Mouse (Mus musculus): Measurements from ENCODE around the gene Smyd2. TPM values are rescaled to one million over a fixed set of nuclear protein-coding genes. Genes with fewer than 3 reads are reported as not detected.

The Smyd2 gene
- polyA plus RNA-seq, 1 experiment from 2014 or later, result 187 TPM

DNA sequence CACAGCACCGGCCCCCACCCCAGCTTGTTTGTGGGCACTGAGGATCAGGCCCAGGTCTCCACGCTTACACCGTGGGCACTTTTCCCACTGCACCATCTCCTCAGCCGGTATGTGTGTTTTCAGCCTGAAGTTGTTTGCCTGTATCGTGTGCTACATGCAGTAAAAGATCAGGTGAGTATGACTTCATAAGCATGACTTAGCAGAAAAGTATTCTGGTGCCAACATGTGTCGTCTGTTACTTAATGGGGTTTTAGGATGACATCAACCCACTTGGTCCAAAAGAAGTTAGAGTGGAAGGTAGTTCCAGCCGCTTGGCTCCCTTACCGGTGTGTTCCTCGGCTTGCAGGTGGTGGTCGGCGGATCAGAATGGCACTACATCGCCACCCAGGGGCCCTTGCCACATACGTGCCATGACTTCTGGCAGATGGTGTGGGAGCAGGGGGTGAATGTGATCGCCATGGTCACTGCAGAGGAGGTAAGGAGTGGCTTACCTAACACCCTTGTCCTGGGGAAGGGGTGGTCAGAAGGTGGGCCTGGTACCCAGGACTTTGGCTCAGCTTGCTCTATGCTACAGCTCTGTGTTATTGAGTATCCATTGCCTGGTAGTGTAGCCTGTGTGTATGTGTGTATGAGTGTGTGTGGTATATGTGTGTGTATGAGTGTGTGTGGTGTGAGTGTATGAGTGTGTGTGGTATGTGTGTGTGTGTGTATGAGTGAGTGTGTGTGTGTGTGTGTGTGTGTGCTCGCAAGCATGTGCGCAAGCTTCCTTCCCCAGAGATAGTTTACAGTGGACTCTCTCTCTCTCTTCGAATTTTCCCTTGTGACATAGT lies 61.8 kb downstream of the Smyd2 start:
- Histone ChIP-seq H3K9ac (no peak overlapping the region), H3K27me3 (replicated peaks) (no peaks in the 10 kb centered on the region), H3K4me3 (no peak overlapping the region), H3K4me1 (peaks cover 34% of the 10 kb centered on the region), H3K27ac (replicated peaks) (peak overlapping the region; percentile 79), H3K4me2 (no peak overlapping the region), H3K9me3 (no peaks in the 10 kb centered on the region), H3K36me3 (peaks cover 82% of the 10 kb centered on the region)
- peak; percentile 9; the same call in 1 of the 2 replicates for ATAC-seq (ENCODE audit: extremely low read depth, insufficient number of reproducible peaks, low FRiP score, low TSS enrichment)
- 71% methylated on average over 17 of the region's 17 CpGs for WGBS

DNA sequence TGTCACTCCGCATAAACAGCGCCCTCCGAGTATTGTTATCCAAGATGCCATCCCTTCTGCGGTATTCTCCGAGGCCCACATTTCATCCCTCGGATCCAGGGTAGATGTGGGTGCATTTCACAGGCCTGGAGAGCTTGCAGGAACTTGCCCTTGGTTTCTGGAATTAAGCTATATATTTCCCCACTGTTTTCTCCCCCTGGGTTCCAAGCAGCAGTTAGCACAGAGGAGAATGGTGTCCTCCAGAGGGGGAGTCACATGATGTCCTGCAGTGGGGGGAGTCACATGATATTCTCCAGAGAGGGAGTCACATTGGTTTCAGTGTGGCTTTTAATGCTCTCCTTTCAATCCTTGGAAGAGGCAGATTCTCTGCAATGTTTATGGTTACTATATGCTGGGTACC lies 63.8 kb downstream of the Smyd2 start:
- H3K9ac ChIP-seq, result no peak overlapping the region
- no peak overlapping the region for H3K4me2 ChIP-seq
- peak overlapping the region; percentile 29; the same call in 1 of the 2 replicates for H3K27ac ChIP-seq (replicated peaks)
- H3K9me3 ChIP-seq, result no peaks in the 10 kb centered on the region
- H3K27me3 ChIP-seq (replicated peaks), result no peaks in the 10 kb centered on the region
- H3K4me3 ChIP-seq, result no peak overlapping the region
- peaks cover 32% of the 10 kb centered on the region for H3K4me1 ChIP-seq
- peaks cover 81% of the 10 kb centered on the region for H3K36me3 ChIP-seq
- WGBS, result 81% methylated on average over 6 of the region's 6 CpGs
- no peak for ATAC-seq (ENCODE audit: extremely low read depth, insufficient number of reproducible peaks, low FRiP score, low TSS enrichment)

DNA sequence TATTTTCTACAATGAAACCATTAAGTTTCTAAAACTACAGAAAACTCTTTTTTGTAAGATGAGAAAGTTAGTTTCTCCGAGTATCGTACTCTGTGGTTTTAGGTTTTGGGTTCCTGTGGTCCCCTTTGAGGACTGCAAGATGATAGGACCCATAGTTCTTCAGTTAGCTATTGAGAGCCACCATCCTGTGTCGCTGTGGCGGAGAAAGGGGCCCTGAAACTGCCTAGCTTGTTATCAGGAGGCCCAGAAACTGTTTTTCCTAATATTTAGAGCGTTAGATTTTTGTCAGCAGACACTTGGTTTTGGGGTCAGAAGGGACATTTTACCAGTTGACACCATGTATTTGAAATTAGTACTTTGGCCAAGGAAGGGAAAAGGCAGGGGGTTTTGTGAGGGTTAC lies 66.4 kb downstream of the Smyd2 start:
- 84% methylated on average over 5 of the region's 5 CpGs for WGBS
- no peak overlapping the region for H3K27ac ChIP-seq (replicated peaks)

DNA sequence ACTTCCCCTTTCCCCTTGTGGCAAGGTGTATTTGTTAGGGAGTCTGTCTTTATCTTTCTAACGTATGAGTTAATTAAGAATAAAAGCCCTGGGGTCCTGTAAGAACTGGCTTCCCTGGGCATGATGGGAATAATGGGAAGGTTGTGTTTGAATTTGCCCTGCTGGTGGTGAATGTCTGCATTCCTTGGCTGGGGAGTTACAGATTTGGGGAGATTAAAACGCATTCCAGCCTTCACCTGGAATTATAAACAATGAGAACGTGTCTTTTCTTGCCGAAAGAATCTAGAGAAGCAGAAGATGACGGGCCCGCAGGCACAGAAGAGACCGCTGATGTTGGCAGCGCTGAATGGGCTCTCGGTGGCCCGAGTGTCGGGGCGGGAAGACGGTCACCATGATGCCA lies 67.5 kb downstream of the Smyd2 start:
- Histone ChIP-seq H3K4me1 (peaks cover 8% of the 10 kb centered on the region), H3K9ac (no peak overlapping the region), H3K4me3 (no peak overlapping the region), H3K36me3 (peaks cover 92% of the 10 kb centered on the region), H3K27ac (replicated peaks) (no peak overlapping the region), H3K4me2 (no peak overlapping the region), H3K27me3 (replicated peaks) (no peaks in the 10 kb centered on the region), H3K9me3 (no peaks in the 10 kb centered on the region)
- 78% methylated on average over 13 of the region's 13 CpGs for WGBS
- ATAC-seq (ENCODE audit: extremely low read depth, insufficient number of reproducible peaks, low FRiP score, low TSS enrichment), result no peak

More for the DNA sequence above, 66.4 kb downstream of the Smyd2 start:
- peaks cover 89% of the 10 kb centered on the region for H3K36me3 ChIP-seq
- H3K9me3 ChIP-seq, result no peaks in the 10 kb centered on the region
- H3K4me1 ChIP-seq, result peaks cover 15% of the 10 kb centered on the region
- no peak overlapping the region for H3K4me3 ChIP-seq
- H3K4me2 ChIP-seq, result no peak overlapping the region
- no peak for ATAC-seq (ENCODE audit: extremely low read depth, insufficient number of reproducible peaks, low FRiP score, low TSS enrichment)
- H3K27me3 ChIP-seq (replicated peaks), result no peaks in the 10 kb centered on the region
- no peak overlapping the region for H3K9ac ChIP-seq

DNA sequence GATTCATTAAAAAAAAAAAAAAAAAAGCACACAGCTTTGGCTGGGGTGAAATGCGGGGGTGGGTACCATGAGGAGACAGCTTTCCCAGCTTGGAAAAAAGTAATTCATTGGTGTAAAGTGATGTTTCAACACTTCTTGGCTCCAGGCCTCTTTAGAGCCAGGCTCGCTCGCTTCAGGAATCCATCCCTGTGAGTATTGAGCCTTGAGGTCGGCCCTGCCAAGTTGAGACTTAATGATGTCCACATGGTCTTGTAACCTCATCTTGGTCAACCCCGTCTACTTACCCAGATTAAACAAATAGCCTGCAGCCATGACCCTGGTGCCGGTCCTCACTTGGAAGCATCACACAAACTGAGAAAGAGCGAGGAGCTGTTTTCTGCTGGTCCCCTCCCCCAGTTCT lies 69.7 kb downstream of the Smyd2 start:
- Histone ChIP-seq H3K27me3 (replicated peaks) (no peaks in the 10 kb centered on the region), H3K4me2 (no peak overlapping the region), H3K4me3 (no peak overlapping the region), H3K9ac (no peak overlapping the region), H3K36me3 (peaks cover 97% of the 10 kb centered on the region), H3K27ac (replicated peaks) (peak overlapping the region; percentile 48; the same call in 1 of the 2 replicates), H3K9me3 (no peaks in the 10 kb centered on the region), H3K4me1 (peaks cover 11% of the 10 kb centered on the region)
- 76% methylated on average over 7 of the region's 7 CpGs for WGBS
- ATAC-seq (ENCODE audit: extremely low read depth, insufficient number of reproducible peaks, low FRiP score, low TSS enrichment), result no peak

DNA sequence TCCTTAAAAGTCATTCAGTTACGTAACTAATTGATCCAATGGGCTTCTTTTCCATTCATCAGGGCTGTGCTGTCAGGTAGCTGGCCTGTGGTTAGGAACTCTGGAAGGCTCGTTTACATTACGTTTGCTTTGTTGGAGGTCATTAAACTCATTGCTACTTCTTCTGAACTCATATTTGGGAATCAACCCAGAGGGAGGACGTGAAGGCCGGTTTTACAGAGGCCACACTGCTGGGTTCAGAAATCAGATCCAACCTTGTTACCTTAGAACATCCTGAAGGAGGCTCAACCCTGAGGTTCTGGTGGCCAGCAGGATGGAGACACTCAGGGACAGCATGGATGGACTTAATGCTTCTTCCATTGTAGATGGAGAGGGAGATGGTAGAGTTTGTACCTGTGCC lies 70.1 kb downstream of the Smyd2 start:
- no peak for ATAC-seq (ENCODE audit: extremely low read depth, insufficient number of reproducible peaks, low FRiP score, low TSS enrichment)
- no peaks in the 10 kb centered on the region for H3K27me3 ChIP-seq (replicated peaks)
- H3K4me1 ChIP-seq, result peaks cover 11% of the 10 kb centered on the region
- H3K4me3 ChIP-seq, result no peak overlapping the region
- 79% methylated on average over 5 of the region's 5 CpGs for WGBS
- no peak overlapping the region for H3K9ac ChIP-seq
- H3K27ac ChIP-seq (replicated peaks), result no peak overlapping the region
- H3K9me3 ChIP-seq, result no peaks in the 10 kb centered on the region
- no peak overlapping the region for H3K4me2 ChIP-seq
- peaks cover 97% of the 10 kb centered on the region for H3K36me3 ChIP-seq

DNA sequence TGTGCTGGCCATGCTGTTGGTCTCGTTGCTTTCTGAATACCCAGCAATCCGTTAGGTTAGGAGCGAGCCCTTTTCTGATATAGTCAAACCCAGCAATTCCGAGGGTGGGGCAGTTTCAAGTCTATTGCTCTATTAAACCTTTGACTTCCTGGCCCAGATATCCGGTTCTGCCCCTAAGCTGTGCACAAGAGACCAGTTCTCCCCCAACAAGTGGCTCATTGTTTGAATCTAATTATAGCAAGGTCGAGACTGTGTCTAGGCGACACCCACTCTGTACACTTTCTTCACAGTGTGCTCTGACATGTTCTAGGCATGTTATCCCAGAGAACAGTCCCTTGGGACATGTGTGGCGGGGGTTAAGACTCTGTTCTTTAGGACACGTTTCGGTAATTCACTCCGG lies 72.6 kb downstream of the Smyd2 start:
- no peak overlapping the region for H3K4me3 ChIP-seq
- no peaks in the 10 kb centered on the region for H3K9me3 ChIP-seq
- H3K9ac ChIP-seq, result 0 out of 2 replicates have a peak overlapping the region, but pooled peaks have one; percentile 1
- no peaks in the 10 kb centered on the region for H3K27me3 ChIP-seq (replicated peaks)
- H3K4me1 ChIP-seq, result peaks cover 11% of the 10 kb centered on the region
- 0 out of 2 replicates have a peak overlapping the region, but pooled peaks have one; percentile 36 for H3K27ac ChIP-seq (replicated peaks)
- 60% methylated on average over 11 of the region's 11 CpGs for WGBS
- ATAC-seq (ENCODE audit: extremely low read depth, insufficient number of reproducible peaks, low FRiP score, low TSS enrichment), result no peak
- H3K36me3 ChIP-seq, result peaks cover 97% of the 10 kb centered on the region
- H3K4me2 ChIP-seq, result no peak overlapping the region

DNA sequence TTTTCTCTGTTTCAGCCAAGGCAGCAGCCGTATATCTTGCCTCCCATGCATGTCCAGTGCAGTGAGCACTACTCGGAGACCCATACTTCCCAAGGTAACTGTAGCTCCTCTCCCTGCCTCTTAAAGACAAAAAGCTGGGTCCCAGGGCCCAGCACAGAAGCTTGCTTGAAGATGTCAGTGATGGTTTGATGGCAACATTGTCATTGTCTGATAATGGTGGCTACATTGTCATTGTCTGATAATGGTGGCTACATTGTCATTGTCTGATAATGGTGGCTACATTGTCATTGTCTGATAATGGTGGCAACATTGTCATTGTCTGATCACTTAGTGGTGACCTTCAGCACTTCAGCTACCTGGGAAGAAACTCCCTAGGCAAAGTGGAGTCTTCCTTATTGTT lies 75.8 kb downstream of the Smyd2 start:
- peaks cover 98% of the 10 kb centered on the region for H3K36me3 ChIP-seq
- H3K9me3 ChIP-seq, result no peaks in the 10 kb centered on the region
- no peak for ATAC-seq (ENCODE audit: extremely low read depth, insufficient number of reproducible peaks, low FRiP score, low TSS enrichment)
- 72% methylated on average over 2 of the region's 2 CpGs for WGBS
- H3K27me3 ChIP-seq (replicated peaks), result no peaks in the 10 kb centered on the region
- no peak overlapping the region for H3K9ac ChIP-seq
- no peak overlapping the region for H3K27ac ChIP-seq (replicated peaks)
- H3K4me3 ChIP-seq, result no peak overlapping the region
- H3K4me2 ChIP-seq, result no peak overlapping the region
- peaks cover 11% of the 10 kb centered on the region for H3K4me1 ChIP-seq

DNA sequence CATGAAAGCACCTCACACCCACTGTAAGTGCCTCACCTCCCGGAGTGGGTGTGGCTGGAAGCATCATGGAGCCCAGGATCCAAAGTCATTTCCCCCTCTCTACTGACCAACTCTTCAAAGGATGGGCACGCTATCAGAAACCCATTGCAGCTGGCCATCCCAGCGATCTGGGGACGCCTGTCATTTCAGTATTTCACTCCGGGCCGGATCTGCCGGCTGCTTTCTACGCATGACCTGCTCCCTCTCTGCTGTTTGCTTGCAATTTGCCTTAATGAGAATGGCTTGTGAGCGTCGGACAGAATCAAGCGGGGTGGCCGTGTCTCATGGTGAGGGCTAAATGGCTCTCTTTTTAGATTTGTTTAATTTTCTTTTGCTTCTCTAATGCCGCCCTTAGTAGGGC lies 88.0 kb downstream of the Smyd2 start:
- ATAC-seq (ENCODE audit: extremely low read depth, insufficient number of reproducible peaks, low FRiP score, low TSS enrichment), result no peak
- 85% methylated on average over 13 of the region's 13 CpGs for WGBS
- H3K36me3 ChIP-seq, result peaks cover 69% of the 10 kb centered on the region

DNA sequence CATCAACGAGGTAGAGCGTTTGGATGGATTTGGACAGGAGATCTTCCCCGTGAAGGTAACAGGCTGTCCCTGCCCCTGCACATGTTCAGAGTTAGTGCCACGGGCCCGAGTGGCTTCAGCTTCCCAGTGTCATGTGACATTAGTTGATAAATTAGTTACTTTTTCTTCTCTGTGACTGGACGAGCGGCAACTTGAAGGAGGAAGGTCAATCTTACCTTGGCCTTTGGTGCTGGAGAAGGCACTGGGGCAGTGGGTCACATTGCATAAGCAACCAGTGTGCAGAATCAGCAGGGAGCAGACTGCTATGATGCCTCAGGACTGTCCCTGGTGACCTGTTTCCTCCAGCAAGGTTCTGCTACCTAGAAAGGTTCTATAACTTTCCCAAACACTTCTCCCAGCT lies 88.8 kb downstream of the Smyd2 start:
- H3K4me1 ChIP-seq, result peaks cover 15% of the 10 kb centered on the region
- H3K4me3 ChIP-seq, result no peak overlapping the region
- no peak overlapping the region for H3K4me2 ChIP-seq
- ATAC-seq (ENCODE audit: extremely low read depth, insufficient number of reproducible peaks, low FRiP score, low TSS enrichment), result no peak
- H3K9me3 ChIP-seq, result no peaks in the 10 kb centered on the region
- peaks cover 69% of the 10 kb centered on the region for H3K36me3 ChIP-seq
- no peak overlapping the region for H3K27ac ChIP-seq (replicated peaks)
- H3K27me3 ChIP-seq (replicated peaks), result no peaks in the 10 kb centered on the region
- no peak overlapping the region for H3K9ac ChIP-seq
- 75% methylated on average over 7 of the region's 7 CpGs for WGBS

More for the DNA sequence above, 88.0 kb downstream of the Smyd2 start:
- H3K4me3 ChIP-seq, result no peak overlapping the region
- H3K4me2 ChIP-seq, result no peak overlapping the region
- no peaks in the 10 kb centered on the region for H3K9me3 ChIP-seq
- no peak overlapping the region for H3K9ac ChIP-seq
- H3K27me3 ChIP-seq (replicated peaks), result no peaks in the 10 kb centered on the region
- H3K27ac ChIP-seq (replicated peaks), result no peak overlapping the region
- H3K4me1 ChIP-seq, result peaks cover 15% of the 10 kb centered on the region

DNA sequence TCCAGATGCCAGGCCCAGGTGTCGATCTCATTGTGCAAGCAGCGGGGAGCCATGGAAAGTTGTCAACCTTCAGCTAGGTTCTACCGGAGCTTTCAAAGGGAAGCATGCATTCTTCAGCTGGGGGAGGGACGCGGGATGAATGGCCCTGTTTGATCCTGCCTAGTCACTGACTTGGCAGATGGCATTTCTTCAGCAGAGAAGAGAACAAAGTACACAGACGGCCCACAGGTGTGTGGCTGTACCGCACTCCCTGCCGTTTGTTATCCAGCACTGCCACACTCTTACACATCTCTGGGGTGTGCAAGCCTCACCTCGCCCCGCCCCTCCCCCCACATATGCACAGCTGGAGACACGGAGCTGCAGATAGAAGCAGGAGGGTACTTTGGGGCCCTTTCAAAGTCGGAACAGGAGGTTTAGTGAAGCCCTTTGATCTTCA lies 91.3 kb downstream of the Smyd2 start:
- H3K27ac ChIP-seq (replicated peaks), result no peak overlapping the region
- H3K9ac ChIP-seq, result no peak overlapping the region
- H3K4me3 ChIP-seq, result no peak overlapping the region
- H3K27me3 ChIP-seq (replicated peaks), result no peaks in the 10 kb centered on the region
- peaks cover 15% of the 10 kb centered on the region for H3K4me1 ChIP-seq
- no peak for ATAC-seq (ENCODE audit: extremely low read depth, insufficient number of reproducible peaks, low FRiP score, low TSS enrichment)
- H3K9me3 ChIP-seq, result no peaks in the 10 kb centered on the region
- peak overlapping the region; percentile 9; the same call in 1 of the 2 replicates for H3K4me2 ChIP-seq
- peaks cover 70% of the 10 kb centered on the region for H3K36me3 ChIP-seq
- 21% methylated on average over 12 of the region's 12 CpGs for WGBS
